Mouse (Mus musculus): Measurements from ENCODE around the gene Phxr2. TPM values are rescaled to one million over a fixed set of nuclear protein-coding genes. Genes with fewer than 3 reads are reported as not detected.

The Phxr2 gene
- total RNA-seq, 4 experiments from 2014 or later = not detected

DNA sequence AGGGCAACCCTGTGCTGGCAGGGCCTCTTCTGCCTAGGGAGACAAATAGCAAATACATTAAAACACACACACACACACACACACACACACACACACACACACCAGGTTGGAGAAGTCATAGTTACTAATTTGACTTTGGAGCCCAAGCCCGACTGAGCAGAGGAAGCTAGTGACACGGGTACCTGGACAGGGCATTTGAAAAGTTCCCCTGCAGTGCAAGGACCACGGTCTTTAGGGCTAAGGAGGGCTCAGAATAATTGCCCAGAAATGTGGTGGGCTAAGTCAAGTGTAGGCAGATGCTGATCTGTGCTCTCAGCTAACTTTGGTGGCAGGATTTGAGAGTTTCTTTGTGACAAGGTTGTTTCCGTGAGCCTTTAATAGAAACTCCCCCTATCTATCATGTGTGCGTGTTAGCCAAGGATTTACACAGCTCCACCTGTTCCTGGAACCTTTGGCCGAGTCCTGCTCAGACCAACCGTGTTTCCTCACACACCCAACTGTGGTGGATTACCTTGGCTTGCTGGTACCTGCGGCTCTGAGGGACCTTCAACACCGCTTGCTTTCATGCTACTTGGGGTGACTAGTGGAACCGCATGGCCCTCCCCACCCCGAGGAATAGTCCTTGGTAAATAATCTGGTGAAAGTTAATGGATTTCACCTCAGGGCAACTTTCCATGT lies 6.6 kb upstream of the Phxr2 start:
- DNase-seq (ENCODE audit: low spot score in 2 of 2) = no peak

DNA sequence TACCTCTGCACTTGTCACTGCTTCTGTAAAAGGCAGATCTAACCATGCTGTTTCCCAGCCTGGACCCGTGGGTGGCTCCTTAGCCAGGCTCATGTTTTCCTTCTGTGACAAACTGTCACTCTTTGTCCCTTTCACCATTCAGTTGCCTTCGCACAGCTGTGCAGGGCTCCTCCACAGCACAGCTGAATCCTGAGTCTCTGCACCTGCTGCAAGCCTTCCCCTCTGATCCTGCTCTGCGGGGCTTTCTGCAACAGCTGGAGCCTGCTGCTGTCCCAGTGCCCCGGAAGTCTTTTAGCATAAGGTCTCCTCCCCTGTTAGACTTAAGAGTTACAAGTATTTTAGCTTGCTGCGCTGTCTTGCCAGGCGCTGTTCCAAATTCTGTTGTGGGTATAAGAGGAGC lies 6.1 kb upstream of the Phxr2 start:
- DNase-seq (ENCODE audit: low spot score in 2 of 2) = no peak

DNA sequence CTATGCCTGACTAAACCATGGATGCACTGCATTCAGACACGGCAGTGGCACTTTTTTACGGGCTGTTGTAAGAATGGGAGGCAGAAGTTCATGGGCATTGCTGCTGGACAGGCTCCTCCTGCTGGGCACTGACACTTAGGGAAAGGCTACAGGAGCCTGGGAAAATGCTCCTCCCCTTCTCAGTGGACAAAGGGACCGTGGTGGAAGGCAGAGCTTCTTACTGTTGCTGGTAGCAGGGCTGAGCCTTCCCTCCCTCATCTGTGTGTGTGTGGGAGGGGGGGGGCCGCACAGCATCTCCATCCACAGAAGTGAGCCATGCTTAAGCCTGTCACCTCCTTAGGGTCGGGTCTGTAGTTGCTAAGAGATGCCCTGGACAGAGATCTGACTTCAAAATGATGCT lies 5.2 kb upstream of the Phxr2 start:
- DNase-seq (ENCODE audit: low spot score in 2 of 2) = no peak

DNA sequence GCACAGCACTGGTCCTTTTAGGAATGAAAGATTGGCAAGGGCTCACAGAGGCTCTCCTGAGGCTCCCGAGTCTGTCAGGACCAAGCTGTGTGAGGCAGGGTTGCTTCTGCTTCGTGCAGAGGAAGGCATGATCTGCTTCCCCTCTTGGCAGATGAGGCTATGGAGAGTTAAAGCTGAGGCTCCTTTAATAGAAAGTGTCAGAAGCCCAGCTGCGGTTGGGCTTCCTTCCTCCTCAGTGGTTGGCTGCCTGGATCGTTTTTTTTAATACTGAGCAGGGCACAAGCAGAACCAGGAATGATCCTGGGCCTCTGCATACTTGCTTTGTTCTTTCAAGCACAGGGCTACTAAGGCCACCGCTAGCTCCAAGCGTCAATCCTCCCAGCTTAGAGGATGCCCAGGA lies 4.5 kb upstream of the Phxr2 start:
- DNase-seq (ENCODE audit: low spot score in 2 of 2) = no peak

DNA sequence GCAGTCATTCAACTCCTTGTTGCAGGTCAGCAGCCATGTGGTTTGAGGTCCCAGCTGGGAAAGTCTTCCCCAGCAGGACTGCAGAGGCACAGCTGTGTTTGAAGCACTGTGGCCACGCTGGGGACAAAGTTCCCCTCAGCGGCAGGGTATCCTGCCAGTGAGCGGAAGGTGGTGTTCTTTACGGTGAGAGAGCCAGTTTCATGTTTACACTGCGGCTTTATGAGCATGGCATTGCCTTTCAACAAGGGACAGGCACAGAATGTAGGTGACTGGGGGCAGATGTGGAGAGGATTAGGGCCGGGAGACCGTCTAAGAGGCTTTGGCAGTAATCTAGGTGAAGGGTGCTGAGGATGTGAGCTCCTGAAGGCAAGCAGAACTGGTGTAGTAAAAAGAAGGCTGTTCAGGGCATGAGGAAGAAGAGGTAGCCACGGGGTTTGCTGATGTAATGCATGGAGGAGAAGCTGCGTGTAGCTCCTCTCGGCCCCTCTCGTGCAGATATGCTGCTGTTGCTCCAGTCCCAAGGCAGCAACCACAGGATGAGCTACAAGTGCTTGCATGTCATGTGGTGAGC lies 1.7 kb upstream of the Phxr2 start:
- no peak for DNase-seq (ENCODE audit: low spot score in 2 of 2)

DNA sequence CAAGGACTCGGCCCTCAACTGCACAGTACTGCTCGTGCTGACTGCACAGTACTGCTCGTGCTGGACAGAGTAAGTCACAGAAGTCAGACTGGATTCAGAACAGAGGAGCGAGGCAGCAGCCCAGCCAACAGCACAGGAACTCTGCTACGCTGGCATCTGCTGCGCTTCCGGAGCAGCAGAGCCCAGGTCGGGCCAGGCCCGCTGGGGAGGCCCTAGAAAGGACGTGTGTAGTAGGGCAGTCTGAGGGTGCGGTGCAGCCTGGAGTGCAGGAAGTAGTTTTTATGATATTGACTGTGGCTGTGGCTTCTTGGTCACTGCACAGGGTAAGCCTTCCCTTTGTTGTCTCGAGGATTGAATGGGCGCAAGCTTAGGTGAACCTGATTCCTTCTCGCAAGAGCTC lies 829 bp upstream of the Phxr2 start:
- DNase-seq (ENCODE audit: low spot score in 2 of 2) = no peak

DNA sequence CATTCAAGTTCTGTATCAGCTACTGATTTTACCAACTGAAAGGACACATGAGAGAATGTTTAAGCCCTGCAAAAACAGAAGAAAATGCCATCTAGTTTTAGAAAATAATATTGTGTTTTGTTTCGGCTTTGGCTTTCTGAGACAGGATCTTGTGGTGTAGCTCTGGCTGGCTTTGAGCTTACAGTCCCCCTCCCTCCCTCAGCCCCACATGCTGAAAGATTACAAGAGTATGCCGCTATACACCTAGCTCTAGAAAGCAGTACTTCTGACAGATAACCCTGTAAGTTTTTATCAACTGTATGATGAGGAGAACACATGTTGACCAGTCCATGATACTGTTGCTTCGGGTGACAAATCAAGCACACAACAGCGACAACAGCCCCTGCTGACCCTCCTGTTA lies 6.7 kb downstream of the Phxr2 start:
- DNase-seq (ENCODE audit: low spot score in 2 of 2) = no peak

DNA sequence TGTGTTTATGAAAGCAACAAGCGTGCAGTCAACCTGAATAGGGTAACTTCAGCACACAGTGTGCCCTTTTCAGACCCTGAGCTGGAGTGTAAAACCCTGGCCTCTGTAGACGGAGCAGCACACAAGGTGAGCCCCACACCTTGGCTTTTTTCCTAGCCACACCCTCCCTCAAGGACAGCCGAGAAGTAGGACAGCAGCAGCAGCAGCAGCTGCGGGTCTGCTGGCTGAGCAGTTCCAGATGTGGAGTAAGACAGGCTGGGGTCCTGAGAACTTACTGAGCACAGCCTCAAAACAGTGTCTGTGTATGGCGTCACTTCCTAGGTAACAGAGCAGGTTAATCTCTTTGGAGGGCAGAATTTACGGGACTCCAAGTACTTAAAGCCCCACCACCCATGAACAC lies 7.4 kb downstream of the Phxr2 start:
- no peak for DNase-seq (ENCODE audit: low spot score in 2 of 2)

DNA sequence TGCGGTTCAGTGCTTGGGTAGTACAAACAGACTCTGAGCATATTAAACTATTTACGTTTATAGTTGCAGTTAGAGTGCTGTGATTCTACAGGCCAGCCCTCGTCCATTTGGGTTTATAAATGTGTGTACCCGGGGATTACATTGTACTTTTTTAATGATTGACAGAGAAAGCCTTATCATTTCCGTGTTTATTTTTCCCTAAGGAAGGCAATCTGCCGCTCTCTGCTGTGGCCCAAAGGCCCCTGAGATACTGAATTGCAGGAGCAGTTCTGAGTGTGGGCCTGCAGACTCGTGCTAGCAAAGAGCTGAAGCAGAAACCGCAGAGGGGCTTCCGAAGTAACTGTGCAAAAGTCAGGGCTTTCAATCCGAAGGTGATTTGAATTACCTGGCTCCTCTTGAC lies 8.2 kb downstream of the Phxr2 start:
- no peak for DNase-seq (ENCODE audit: low spot score in 2 of 2)

DNA sequence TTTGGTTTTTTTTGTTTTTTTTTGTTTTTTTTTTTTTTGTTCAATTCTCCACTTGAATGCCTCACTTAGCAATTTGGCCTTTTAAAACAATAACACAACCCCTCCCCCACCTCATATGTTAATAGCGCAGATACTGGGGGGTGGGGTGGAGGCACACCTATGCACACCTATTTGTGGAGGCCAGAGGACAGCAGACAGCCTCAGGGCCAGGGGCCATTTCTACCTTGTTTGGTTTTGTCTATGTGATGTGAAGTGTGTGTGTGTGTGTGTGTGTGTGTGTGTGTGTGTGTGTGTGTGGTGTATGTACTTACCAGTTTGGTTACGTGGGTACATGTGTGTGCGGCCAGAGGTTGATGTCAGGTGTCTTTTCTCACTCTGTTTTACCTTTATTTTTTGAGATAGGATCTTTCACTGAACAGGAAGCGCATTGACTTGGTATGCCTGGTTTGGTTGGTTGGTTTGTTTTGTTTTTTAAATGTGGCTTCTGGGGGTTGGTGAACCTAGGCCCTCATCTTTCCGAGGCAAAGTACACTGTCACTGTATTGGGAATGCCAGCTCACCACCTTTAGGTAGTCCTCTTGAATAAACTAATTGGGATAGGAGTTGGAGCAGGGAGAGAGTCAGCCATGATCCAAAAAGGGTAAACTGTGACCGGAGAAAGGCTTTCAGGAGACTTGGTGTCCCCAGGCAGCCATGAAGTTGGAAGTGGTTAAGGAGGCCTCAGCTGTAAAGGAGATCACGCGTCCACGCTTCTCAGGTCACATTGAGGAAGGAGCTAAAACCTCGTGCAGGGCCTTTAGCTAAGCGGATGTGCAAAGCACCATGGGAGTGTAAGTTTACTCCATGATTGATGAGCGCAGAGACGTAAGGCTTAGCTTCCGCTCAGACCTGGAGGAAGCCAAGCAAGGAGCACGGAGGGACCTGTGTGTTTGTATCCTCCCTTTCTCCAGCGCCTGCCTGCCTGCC lies 9.2 kb downstream of the Phxr2 start:
- DNase-seq (ENCODE audit: low spot score in 2 of 2) = no peak

DNA sequence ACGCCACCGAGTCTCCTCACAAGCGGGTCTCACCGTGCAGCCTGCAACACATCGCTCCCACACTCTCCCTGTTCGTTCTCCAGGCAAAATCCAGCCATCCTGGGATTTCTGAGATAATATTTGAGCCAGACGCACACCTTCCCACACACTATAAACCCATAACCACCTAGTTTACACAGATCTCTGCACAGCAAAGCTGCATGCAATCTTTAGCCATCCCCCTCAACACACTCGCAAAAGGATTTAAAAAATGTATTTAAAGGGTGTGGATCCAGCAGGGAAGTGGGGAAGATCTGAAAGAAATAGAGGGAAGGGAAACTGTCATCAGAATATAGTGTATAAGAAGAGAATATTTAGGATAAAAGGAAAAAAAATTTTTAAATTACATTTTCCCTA lies 9.9 kb downstream of the Phxr2 start:
- DNase-seq (ENCODE audit: low spot score in 2 of 2) = no peak

DNA sequence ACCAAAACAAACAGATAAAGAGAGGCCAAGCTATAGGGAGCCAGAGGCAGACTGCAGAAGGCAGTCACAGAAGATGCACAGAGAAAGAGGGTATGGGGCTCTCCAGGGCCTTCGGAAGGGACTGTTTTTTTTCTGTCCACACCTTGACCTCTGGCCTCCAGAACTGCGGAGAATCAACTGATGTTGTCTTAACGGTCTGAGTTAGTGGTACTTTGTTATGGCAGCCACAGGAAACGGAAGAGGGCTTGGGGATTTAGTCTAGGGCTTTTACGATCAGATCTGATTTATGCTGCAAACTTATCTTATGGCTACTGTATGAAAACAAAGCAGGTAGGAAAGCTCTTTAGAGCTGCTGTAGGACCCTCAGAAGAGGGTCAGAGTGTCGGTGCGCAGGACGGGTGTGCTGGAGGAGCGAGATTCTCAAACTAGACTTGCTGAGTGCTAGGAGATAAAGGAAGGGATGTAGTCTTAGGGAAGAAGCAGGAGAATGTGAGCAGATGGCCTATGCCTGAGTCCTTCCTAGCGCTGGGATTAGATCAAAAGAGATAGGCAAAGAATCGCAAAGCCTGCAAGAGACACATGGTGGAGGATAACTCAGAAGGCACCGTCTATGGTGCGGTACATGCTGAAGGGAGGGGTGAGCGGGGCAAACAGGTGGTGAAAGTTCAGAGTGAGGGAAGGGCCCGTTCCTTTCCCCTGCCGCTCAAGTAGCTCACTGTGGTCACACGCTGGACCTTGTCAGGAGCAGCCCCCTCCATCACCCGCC lies 10.5 kb downstream of the Phxr2 start:
- DNase-seq (ENCODE audit: low spot score in 2 of 2) = no peak

DNA sequence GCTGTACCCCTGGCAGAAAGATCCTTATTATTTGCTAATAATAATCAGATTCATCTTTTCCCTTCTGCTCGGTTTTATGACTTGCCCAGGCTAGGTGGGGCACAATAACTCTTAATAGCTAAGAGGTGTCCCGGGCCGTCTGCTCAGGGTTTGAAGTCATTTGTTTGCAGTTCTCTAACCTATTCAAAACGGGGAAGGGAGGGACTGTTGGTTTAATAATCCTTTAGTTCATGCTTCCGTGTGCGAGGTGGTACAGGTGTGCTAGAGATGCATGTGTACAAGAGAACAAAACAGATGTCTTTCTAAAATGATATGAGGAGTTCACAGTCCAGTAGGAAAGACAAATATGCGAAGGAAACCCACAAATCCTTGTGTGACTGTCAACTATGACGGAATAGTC lies 11.8 kb downstream of the Phxr2 start:
- DNase-seq (ENCODE audit: low spot score in 2 of 2) = no peak

DNA sequence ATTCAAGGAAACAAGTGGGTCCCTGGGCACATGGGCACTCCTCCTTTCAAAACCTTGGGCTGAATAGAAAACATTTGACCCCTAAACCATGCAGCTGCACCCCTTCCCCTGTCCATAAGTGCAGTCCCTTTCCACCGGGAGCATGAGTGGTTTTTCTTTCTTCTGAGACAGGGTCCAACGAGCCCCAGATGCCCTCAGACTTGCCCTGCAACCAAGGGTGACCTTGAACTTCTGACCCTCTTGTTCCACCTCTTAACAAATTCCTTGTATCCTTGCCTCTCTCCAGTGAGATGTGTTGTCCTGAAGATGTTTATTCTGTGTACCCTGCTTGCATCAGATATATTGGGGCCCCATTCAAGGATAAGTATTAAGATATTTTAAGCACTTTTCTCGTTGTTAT lies 12.6 kb downstream of the Phxr2 start:
- DNase-seq (ENCODE audit: low spot score in 2 of 2) = no peak

DNA sequence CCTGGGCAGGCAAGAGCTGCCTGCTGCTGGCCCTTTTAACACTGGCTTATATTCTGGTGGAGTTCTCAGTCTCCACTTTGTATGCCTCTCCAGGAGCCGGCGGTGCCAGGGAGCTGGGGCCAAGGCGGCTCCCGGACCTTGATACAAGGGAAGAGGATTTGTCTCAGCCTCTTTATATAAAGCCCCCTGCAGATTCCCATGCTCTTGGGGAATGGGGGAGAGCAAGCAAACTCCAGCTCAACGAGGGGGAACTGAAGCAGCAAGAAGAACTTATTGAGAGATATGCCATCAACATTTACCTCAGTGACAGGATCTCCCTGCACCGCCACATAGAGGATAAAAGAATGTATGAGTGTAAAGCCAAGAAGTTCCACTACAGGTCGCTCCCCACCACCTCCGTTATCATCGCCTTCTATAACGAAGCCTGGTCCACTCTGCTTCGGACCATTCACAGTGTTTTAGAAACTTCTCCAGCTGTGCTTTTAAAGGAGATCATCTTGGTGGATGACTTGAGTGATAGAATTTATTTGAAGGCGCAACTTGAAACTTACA lies 17.6 kb downstream of the Phxr2 start:
- DNase-seq (ENCODE audit: low spot score in 2 of 2) = no peak

DNA sequence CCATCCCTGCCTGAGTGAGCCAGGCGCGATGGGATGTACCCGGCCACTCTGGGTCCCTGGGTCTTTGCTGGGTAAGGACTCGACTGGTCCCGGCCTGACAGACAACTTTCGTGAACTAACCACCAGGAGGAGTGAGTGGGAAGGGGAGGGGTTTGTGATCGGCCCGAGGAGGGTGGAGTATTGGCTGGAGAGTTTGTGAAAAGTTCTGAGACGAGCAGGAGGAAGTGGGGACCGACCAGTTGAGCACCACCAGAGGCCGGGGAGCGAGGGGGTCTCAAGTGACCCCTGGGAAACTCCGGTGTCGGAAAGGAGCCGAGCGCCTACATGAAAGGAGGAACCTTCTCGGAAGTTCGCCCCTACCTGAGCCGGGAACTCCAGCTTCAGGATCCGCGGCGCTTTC lies 18.2 kb downstream of the Phxr2 start, which contains the start of gene Galnt4:
Galnt4 (plus strand) TSS at position 196 of the 400 bp plus-strand sequence.
- DNase-seq (ENCODE audit: low spot score in 2 of 2) = peak; percentile 54 to 58

DNA sequence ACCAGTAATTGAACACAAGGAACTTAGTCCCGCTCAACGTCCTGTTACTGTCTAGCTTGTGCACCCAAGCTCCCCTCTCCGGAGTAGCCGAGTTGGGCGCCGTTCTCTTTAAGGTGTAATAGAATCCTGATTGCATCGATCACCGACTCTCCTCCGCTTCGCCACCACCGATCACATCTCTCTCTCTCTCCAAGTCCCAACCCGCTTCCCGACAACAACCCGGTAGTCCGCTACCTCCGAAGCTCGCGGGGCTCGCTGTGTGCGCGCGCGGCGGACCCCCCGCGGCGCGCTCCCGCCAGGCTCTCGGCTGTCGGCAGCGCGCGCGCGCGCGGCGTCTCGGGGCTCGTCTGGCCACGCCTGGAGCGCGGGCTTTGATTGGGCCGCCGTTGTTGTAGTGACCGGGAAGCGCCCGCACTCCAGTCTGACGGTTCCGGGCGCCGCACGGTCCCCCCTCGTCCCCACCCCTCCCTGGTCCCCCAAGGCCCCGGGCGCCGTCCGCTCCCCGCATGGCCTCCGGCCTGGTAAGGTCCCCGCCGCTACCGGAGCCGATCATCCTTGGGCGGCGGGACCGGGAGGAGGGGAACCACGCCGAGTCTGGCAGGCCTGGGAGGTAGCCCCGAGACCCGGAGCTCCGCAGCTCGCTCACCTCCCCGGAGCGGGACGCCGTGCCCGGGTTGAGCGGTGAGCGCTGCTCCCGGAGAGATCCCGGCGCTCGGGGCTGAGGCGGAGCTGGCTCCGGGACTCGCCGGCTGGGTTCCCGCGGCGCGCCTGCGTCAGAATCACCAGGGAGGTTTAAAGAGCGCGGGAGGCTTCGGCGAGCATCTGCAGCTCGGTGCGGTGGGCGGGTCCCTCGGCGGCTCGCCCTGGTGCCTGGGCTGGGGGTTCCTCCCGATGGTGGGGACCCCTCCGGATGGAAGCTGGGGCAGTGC lies 19.2 kb downstream of the Phxr2 start, which contains the start of gene Poc1b:
Poc1b (plus strand) TSS at position 334 of the 929 bp plus-strand sequence.
- DNase-seq (ENCODE audit: low spot score in 2 of 2) = peak; percentile 68 to 71

DNA sequence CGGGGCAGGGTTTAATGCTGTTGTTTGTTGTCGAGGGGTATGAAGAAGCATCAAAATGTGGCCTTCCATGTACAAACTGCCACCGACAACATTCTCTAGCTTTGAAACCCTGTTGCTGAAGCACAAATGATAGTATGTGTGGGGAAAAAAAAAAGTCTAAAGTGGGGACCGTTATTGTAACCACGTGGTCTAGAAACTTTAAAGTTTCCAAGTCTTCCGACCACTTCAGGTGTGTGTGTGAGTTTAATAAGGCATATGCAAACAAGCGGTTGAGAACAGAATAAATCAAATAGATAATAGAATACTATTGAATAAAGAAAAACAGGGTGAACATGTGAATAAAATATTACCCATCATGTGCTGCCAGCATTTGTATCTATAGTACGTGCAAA lies 19.8 kb downstream of the Phxr2 start:
- no peak for DNase-seq (ENCODE audit: low spot score in 2 of 2)

DNA sequence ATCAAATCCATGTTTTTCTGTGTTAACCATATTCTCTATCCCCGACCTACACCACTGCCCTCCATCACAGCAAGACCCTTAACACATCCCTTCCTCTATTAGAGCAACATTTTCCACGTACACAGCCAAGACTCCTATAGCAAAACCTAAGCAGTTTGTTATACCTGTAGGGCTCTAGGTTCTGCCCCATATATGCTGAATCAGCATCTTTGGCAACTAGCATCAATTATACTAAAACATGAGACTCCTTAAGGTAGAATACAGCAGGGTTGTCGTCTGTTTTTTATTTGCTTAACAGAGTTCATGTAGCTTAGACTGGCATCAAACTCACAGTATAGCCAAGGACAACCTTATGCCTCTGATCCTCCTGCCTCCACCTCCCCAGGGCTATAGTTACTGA lies 20.6 kb downstream of the Phxr2 start:
- DNase-seq (ENCODE audit: low spot score in 2 of 2) = no peak

DNA sequence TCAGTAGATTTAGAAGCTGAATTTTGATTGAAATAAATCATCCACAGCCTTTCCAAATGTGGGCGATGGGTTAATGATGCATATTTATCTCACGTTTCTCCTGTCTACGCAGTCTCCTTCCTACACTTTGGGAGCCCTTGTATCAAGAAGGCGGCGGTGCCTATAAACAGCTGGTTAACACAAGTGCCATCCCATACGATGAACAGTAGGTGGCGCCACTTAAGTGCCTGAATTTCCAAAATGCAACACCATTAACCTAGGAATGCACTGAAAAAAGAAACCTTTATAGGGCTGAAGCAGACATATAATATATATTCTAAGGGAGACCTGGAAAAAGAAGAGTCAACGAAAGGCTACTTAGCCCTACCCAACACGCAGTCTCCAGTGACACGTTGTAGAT lies 28.8 kb downstream of the Phxr2 start:
- no peak for DNase-seq (ENCODE audit: low spot score in 2 of 2)
